Mouse (Mus musculus) C2C12 (cell line): ENCODE data around the gene Lgals9.

ENCODE experiments used
- CEBPB ChIP-seq: IDR thresholded peaks from one replicate; pipeline ENCODE4 v1.6.1; 2011; ENCODE audit warnings: low read depth, mild to moderate bottlenecking, control low read depth, moderate library complexity
- CTCF ChIP-seq: IDR thresholded peaks from one replicate; pipeline ENCODE4 v1.5.1; 2011; ENCODE audit not compliant: control insufficient read depth, insufficient read depth, insufficient read length

DNA sequence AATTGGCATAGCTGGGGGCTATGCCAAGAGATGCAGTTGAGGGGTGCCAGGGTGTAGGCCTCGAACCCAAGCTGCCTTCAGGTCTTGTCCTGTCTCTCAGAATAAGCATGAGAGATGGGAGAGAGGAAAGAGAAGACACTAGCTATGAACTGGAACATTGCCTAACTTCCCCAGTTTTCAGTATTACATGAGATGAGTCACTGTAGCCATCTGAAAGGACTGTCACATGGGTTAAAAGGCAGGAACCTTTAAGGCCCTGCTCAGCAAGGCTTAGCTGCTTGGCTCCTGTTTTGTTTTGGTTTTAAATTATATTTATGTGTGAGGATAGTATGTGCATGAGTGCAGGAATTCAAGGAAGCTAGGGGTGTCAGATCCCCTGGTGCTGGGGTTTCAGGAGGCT is 68.3 kb downstream of the Lgals9 start:
- peak; percentile 17 for TF ChIP-seq CEBPB
- no peak for TF ChIP-seq CTCF
